Mouse (Mus musculus) cerebellum, adult 18-20 months (tissue): ENCODE results near the gene 2610301B20Rik.
"Not testable (repeated sequence)": the region's sequence is repeated elsewhere in the genome, so short reads cannot be mapped to it uniquely, and the experiment has no call there.

ENCODE experiments used
- DNase-seq, 2 experiments: peaks; one replicate each; pipeline ENCODE4 v3.0.0; 2021

The 2610301B20Rik gene

DNA sequence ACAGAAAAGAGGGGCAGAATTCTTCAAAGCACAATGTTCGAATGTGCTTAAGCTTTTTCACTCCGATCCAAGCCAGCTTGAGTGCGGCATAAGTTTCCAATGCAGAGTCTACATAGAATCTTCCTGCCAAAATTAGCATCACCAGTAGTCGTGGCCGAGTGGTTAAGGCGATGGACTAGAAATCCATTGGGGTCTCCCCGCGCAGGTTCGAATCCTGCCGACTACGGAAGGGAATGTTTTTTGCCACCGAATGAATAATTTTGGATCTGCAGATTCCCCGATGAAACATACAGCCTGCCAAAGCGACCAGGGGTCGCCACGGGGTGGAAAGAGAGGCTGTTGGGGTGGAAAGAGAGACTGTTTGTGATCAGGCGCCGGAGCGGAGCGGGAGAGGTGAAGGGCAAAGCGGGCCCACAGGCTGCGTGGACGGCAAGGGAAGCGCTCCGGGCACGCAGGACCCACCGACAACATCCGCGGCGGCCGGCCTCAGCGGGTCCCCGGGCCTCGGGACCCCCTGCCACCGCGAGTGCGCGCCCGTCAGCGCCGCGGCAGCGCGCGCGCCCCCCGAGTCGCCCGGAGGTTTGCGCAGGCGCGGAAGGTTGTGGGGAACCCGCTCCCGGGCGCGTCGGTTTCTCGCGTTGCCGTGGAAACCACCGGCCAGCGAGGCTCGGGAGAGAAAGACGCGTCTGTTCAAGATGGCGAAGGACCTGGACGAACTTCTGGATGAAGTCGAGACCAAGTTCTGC is at the start of gene 2610301B20Rik:
Gene 2610301B20Rik, plus strand, starts transcription at position 579 of the 746 bp plus-strand sequence.
- peak; percentile 91 to 97 for DNase-seq

DNA sequence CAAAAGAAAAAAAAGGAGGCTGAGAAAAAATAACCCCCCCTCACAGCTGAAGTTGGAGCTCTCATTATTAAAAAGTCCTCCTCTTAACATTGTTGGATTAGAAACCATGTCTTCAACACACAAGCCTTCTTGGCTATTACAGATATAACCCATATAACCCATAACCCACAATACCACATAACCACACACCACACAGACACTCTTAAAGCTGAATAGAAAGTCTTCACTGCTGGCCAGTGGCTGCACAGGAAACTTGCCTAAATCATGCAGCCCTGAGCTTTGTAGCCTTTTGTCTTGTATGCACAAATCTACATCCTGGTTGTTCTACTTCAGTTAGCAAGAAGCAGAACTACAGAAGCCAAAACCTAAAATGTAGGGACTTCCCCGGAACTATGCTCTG is 41.0 kb upstream of the 2610301B20Rik start:
- no peak for DNase-seq

DNA sequence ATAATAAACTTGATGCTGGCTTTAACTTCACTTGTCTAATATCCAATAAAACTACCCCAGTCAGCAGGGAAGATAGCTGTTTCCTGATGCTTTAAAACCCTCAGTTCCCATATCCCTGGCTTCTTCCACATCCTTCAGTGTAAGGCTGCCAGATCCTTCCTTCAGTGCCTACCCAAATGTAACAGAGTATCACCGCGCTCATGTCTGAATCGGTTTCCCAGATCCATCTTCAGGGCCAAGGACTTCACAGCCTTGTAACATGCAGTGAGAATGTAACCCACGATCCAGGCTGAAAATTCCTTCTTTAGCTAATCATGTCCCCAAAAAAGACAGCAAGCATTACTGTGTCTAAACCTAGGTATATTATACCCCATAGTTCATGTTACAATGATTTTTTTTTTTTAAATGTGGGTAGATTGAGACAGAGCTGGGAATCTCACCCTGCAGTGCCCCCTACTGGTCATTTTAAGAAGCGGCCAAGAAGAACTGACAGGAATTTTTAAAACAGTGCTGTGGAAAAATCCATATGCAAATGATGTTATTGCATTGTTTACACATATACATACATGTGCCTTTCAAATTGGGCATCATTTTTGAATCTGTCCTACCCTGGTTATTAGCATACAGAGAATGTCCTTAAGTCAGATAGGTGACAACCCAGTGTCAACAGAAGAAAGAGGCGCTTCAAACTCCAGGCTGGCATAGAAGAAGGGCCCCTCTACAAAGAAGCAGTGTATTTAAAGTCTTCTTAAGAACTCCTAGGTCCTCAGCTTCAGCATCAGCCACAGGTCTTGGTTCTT is 38.8 kb upstream of the 2610301B20Rik start:
- peak; percentile 34 to 63 for DNase-seq

DNA sequence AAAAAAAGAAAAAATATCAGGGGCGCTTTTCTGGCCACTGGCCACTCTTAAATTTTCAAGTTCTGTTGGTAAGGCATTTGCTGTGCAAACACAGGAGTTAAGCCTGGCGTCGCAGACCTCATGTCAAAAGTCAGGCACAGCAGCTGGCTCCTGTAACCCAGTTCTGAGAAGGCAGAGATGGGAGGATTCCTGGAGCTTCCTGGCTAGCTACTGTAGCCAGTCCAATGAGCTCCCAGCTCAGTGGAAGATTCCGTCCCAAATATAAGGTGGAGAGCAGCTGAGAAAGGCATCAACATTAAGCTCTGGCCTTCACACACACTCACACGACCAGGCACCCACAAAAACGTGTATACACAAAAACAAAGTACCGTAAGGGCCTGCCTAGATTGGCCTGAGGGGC is 28.4 kb upstream of the 2610301B20Rik start:
- DNase-seq = no peak

DNA sequence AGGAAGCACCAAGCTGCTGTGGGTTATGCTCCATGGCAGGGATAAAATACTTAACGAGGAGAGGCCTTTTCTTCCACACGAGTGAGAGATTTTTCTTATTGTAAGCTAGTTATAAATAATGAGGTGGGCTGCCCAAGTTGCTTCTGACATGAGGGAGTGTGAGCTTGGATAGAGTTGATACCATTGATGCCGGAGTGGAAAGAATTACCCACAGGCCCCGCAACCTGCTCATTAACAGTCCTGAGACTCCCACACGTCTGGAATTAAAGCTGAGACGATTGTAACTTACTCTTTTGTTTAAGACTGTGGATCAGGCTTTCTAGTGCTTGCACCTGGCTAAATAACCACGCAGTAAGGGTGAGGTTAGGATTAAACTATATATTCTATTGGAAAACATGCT is 24.5 kb upstream of the 2610301B20Rik start:
- no peak for DNase-seq

DNA sequence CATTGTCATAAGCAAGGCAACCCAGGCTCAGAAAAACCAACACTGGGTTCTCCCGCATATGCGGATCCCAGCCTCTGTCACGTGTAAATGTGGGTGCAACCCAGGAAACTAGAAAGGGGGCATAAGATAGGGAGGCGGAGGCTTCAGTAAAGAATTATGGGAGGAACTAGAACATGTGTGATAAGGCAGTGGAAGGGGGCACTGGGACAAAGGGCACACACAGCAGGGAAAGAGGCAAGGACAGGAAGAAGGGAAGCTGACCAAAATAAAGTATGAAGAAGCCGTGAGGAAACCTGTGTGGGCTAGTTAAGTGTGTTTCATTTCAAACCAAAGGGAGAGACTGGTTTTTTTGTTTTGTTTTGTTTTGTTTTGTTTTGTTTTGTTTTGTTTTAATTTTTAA is 23.3 kb upstream of the 2610301B20Rik start:
- no peak for DNase-seq

DNA sequence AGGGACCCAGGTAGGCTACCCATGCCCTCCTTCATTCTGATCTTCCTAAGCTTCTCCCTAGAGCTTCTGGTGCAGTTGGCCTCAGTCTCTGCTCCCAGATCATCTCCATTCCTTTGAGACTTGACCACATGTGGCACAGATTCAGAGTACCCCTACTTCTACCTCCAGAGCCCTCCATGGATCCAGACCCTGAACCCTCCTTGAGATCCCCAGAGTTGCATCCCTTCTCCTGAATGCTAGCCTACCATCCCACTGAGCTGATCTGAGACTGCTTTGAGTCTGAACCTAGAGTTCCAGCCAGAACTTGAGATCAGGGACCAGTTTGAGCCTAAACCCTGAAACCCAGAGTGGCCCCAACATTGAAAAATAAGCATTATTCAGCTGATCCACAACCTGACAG is 15.1 kb upstream of the 2610301B20Rik start:
- DNase-seq = no peak

DNA sequence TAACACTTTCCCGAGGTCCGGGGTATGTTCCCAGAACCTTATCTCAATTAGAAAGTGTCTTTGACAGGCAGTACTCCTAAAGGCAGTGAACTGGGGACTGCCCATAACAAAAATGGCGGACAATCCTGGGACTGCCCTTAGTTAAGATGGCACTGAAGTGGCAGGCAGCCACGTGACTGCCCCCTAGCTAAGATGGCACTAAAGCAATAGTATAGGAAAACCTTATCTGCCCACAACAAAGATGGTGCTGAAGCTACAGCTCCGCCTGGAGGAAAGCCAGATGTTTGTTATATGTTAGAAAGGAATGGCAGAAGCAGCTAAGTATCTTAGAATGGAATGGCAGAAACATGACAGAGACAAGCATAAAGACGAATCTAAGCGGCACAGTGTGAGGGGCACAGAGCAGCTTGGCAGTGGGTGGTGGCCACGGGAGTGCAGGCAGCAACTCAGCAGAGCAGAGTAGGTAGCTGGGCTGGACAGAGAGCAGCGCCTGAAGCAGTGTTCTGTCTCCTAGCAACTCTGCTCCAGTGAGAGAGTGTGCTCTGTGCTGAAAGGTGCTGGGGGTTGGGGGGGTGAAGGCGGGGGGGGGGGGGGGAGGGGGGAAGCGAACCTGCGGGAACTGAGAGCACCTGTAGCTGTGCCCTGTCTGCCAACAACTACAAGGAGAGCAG is 14.3 kb upstream of the 2610301B20Rik start:
- no peak for DNase-seq

DNA sequence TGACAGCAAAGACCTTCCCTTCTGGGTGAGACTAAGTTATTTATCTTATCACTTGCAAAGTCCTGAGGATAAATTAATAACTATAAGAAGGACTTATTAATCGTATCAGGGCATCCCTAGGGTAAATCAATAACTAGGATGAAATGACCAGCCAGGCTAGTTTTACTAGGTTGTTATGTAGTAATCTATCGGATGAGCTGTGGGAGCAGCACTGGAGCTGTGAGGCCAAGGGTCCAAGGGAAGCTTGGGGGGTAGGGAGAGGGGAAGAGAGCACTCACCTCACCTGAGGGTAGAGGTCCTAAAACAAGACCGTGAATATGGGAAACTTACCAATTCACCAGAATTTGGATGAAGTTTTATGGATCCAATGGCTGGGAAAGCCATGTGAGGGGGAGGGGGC is 13.5 kb upstream of the 2610301B20Rik start:
- no peak for DNase-seq

DNA sequence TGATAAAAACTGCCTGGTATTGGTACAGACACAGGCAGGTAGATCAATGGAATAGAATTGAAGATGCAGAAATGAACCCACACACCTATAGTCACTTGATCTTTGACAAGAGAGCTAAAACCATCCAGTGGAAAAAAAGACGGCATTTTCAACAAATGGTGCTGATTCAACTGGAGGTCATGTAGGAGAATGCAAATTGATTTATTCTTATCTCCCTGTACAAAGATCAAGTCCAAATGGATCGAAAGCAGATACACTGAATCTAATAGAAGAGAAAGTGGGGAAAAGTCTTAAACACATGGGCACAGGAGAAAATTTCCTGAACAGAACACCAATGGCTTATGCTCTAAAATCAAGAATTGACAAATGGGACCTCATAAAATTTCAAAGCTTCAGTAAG is 11.4 kb upstream of the 2610301B20Rik start:
- not testable (repeated sequence) for DNase-seq

DNA sequence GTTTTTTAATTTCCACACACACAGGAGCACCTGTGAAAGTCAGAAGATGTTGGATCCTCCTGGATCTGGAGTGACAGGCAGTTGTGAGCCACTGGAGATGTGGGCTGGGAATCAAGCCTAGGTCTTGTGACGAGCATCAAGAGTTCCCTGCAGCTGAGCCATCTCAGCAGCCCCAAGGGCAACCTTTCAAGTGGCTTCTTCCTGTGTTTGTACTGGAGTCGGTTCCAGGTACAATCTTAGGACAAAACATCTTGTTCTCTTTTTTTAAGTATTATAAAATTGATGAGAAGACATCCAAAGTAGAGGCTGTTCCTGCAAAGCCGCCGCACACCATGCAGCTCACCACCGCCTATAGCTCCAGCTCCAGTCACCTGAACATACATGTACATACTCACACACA is 2.1 kb upstream of the 2610301B20Rik start:
- DNase-seq = no peak

DNA sequence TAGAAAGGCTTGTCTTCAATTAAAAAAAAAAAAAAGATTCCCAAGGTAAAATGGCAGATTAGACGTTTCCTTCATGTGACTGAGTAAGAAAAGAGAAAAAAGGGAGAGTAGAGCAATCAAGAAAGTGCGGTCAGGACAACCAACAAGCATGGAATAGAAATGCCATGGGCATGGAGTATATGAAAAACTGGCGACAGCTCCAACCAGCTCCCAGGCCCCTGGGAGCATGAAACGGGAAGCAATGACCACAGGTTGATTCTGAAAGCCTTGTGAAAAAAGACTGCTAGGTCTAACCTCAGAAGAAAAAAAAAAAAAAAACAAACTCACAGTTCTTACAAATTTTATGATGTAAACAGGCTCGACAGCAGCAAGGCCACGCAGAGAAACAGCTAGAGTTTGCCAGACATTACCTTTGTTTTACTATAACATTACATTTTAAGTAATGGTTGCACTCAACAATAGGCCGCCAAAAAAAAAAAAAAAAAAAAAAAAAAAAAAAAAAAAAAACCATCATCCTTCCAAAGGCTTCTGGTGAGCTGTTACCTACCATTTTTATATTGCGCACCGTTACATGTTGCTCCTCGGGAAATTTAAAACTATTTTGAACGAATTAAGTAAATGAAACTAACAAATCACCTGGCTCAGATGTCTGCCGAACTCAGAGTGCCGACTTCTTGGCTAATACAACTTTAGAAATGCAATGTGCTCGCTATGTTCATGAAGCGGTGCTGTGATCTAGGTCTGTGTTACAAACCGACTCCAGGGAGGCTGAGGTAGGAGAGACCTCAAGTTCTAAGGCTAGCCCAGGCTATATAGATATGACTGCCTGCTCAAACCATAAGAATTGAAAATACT is 1.4 kb upstream of the 2610301B20Rik start:
- peak in 1 of 2 experiments; percentile 24 for DNase-seq

DNA sequence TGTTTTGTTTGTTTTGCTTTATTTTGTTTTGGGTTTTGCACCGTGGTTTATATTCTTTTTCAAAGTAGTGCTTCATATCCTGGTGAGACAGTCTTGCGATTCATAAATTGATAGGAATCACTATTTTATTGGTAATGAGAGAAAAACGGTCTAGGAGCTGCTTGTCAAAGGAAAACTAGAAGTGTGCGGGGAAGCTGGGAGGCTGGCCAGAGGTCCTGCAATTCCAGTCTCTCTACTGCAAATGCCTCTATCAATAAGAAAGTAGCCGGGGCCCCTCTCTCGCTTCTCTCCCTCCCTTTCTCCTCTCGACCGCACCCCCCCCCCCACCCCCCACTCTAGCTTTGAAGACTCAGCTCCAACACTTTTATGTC is 764 bp upstream of the 2610301B20Rik start:
- DNase-seq = peak in 1 of 2 experiments; percentile 60

DNA sequence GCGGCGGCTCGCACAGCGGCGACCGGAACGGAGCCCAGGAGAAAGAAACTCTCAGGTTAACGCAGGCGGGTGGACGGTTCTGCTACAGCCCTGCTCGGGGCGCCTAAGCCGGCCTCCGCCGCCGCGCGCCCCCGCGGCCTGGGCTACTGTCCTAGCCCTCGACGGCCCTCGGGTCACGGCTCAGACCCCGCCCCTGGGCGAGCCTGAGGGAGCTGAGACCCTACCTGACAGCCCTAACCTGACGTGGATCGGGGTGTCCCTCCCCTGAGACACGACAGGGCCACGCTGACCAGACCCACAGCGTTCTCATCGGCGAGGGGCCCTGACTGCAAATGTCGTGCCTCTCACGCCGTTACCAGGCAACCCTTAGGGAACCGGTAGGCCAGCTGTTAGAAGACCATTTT is 422 bp downstream of the 2610301B20Rik start:
- peak in 1 of 2 experiments; percentile 51 for DNase-seq

DNA sequence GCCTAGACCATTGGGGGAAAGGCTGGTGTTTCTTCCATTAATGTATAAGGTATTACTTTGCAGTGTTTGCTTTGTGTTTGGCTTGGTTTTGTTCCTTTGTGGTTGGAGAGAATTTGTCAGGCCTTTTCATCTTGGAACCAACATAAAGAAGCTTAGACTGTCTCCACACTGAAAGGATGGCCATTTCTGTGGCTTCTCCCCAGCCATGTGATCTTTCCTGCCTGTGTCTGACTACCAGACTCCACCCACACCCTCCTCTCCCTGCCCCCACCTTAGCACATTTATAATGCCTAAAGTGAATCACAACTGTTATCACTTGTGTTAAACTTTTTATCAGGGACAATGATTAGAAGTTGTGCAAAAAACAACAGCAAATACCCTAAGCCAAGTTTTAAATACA is 1.1 kb downstream of the 2610301B20Rik start:
- DNase-seq = peak in 1 of 2 experiments; percentile 25

DNA sequence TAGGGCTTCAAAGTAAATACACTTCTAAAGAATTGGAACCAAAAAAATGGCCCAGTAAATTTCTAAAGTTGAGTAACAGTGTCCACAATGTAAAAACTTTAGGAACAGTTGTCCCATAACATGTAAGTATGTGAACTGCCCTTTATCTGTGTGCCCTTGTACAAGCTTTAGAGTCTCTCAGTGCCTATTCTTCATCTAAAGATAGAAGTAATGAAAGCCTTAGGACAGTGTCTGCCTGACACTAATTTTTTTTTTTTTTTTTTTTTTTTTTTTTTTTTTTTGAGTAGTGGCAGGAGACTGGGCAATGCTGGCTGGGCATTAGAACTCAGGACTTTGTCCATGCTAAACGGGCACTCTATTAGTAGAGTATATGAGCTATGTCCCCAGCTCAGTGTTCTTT is 2.8 kb downstream of the 2610301B20Rik start:
- DNase-seq = no peak

DNA sequence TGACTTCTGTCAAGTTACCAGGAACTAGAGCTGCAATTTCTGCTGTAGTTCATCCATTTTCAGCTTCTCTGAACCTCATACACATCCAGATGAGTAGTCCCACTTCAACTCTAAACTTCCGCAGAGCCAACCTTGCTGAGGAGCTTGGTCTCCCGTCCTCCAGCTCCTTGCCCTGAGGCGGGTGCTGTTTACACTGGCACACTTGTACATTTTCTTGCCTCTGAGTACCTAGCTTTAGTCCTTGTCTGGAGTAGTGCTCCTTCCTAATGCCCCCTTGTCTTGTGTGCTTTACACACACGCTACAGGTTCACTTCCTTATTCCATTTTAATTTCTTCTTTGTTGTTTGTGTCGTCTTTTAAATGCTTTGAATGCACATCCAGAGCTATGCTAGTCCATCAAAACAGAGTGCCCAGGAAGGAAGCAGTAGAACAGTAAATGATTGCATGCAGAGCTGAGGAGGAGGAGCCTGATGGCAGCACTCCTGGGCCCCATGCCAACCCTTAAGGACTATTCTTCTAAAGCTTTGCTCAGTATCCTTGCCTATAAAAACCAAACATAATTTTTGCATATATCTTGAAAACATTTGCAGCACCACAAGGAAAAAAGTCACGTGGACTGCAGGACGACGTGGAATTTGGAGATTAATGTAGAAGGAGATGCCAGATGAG is 9.6 kb downstream of the 2610301B20Rik start:
- no peak for DNase-seq

DNA sequence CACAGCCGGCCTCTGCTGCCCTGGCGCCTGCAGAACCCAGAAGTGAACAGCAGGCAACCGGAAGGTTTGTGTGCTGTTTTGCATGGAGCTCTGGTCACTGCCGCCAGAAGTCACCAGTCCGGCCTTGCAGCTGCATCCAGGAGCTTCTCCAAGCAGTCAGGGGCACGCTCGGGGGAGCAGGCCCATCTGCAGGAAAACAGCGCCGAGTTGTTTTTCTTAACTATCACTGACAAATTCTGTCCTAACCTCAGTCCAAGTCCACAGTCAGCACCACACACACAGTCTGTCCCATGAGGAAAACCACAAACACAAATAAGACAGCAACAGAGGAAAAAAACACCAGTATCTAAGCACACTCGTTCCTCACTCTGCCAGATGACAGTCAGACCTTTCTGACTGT is 14.5 kb downstream of the 2610301B20Rik start:
- no peak for DNase-seq

DNA sequence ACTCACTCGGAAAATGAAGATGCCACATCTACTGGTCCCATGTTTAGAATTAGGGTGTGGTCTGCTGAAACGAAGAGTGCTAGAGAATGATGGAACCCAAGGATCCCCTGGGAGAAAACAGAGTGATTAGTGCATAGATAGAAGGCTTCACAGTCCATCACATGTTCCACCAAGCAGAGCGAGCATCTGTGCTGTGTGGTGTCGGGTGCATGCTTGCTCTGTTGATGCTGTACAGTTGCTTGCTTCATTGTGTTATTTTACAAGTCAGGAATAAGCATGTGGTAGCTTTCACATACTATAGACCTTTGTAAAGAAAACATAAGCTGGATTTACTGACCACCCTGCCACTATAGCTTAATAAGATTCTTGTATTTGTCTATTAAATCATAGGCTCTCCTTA is 22.0 kb downstream of the 2610301B20Rik start:
- no peak for DNase-seq

DNA sequence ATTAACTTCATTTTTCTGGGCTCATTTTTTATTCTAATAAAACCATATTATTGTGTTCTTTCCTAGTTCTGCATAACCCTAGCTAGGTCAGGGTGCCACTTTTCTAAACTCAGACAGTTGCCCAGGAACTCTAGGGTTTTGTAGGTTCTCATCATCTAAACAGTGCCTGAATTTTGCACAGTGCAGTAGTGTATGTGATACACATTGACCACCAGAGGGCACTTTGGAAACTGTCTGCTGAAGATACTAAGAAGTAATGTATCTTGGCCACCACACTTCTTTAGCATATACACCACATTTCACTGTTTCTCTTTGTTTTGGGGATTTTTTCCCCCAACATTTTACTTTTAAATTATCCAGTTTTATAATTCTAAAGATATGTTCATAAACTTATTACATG is 22.6 kb downstream of the 2610301B20Rik start:
- DNase-seq = no peak

DNA sequence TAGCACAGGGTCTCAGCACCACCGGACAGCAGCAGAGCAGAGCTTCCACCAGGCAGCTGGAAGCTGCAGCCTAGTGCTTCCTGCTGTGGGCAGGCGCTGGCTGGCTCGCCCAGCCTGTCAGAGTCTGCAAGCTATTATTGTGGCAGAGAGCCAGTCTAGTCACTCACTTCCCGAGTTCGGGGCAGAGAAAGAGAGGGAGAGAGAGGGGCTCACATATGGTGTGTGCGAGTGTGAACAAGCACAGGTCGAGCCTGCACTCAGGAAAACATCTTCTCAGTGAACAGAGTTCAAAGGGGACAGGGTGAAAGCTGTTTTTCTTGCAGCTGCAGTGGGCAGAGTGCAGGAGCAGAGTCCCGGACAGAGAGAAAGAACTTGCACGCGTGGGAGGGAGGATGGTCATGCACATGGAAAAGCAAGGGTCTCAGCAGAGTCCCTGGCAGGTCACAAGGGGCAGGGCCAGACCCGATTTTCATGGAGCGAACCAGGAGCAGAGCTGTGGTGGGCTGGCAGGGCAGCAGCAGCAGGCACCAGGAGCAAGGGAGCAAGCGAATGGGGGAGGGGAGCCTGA is 31.0 kb downstream of the 2610301B20Rik start:
- no peak for DNase-seq

DNA sequence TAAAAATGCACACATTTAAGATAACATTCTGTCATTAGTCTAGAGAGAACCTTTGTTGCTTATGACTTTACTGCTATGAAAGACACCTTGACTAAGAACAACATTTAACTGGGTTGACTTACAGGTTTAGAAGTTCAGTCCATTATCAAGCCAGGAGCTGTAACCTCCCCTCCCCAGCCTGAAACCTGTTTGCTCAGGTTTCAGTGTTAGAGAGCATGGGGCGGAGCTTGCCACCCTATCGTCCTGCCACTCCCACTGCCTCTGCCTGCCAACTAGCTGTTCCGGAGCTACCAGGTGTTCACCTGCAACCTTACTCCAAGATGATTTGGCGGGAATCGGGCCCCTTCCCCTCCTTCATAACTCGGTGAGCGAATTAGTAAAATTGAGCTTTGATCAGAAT is 37.1 kb downstream of the 2610301B20Rik start:
- DNase-seq = not testable (repeated sequence)
